Mouse (Mus musculus) ES-E14 (cell line): ENCODE data around the gene Gnmt. TPM values are rescaled to one million over a fixed set of nuclear protein-coding genes. Genes with fewer than 3 reads are reported as not detected.

Source experiments
- DNase-seq: peaks from one replicate; pipeline ENCODE4 v3.0.0-alpha.2; 2013; ENCODE audit warnings: low read depth, low spot score
- H3K27ac ChIP-seq: 2 replicates; pipeline ENCODE4 v1.5.1; 2012; ENCODE audit warnings: low read depth, mild to moderate bottlenecking, low read length, moderate library complexity, mixed read lengths; ENCODE audit not compliant: poor library complexity, insufficient read depth, severe bottlenecking
- H3K36me3 ChIP-seq: 2 replicates; pipeline ENCODE4 v1.6.1; 2012; ENCODE audit warnings: mild to moderate bottlenecking, low read length, moderate library complexity, mixed read lengths; ENCODE audit not compliant: control insufficient read depth, poor library complexity, insufficient read depth, severe bottlenecking
- H3K4me1 ChIP-seq, 2 experiments: fragments of 150-350 bp in 1 of 2; sonication (generic) in 1 of 2; 2 replicates each; pipeline ENCODE4 v1.6.1; 2012; ENCODE audit warnings: low read length in 2 of 2, mild to moderate bottlenecking in 1 of 2, mixed read lengths in 1 of 2; ENCODE audit not compliant: control insufficient read depth in 2 of 2, insufficient read depth in 2 of 2, poor library complexity in 1 of 2
- H3K4me3 ChIP-seq, 2 experiments: fragments of 150-350 bp in 1 of 2; sonication (generic) in 1 of 2; 2 replicates each; pipeline ENCODE4 v1.5.1; 2012; ENCODE audit warnings: low read length in 2 of 2, low read depth in 1 of 2, mild to moderate bottlenecking in 1 of 2, mixed read lengths in 1 of 2; ENCODE audit not compliant: insufficient read depth in 1 of 2, poor library complexity in 1 of 2, severe bottlenecking in 1 of 2
- H3K9ac ChIP-seq: 2 replicates; pipeline ENCODE4 v1.6.1; 2012; ENCODE audit warnings: low read depth, mild to moderate bottlenecking, low read length, mixed read lengths; ENCODE audit not compliant: poor library complexity, insufficient read depth, severe bottlenecking
- H3K9me3 ChIP-seq: fragments of 150-350 bp; sonication (generic); 2 replicates; pipeline ENCODE4 v1.6.1; 2012; ENCODE audit warnings: low read depth, mild to moderate bottlenecking, low read length; ENCODE audit not compliant: control insufficient read depth, insufficient read depth
- CHD2 ChIP-seq: IDR thresholded peaks from 2 replicates; pipeline ENCODE4 v1.6.1; 2014; ENCODE audit warnings: mild to moderate bottlenecking, low read depth, low read length, inconsistent platforms
- HCFC1 ChIP-seq: IDR thresholded peaks from 2 replicates; pipeline ENCODE4 v1.6.1; 2012; ENCODE audit warnings: low read length, inconsistent platforms, borderline replicate concordance; ENCODE audit not compliant: insufficient read depth
- MAFK ChIP-seq: IDR thresholded peaks from 2 replicates; pipeline ENCODE4 v1.6.1; 2014; ENCODE audit warnings: mild to moderate bottlenecking, low read depth, low read length, inconsistent platforms; ENCODE audit not compliant: insufficient read depth
- ZC3H11A ChIP-seq: IDR thresholded peaks from 2 replicates; pipeline ENCODE4 v1.6.1; 2012; ENCODE audit warnings: low read depth, mild to moderate bottlenecking, inconsistent platforms, low read length, borderline replicate concordance
- ZNF384 ChIP-seq: IDR thresholded peaks from 2 replicates; pipeline ENCODE4 v1.6.1; 2012; ENCODE audit warnings: low read depth, low read length, inconsistent platforms
- in situ Hi-C, 2 experiments: fragments of 600-800 bp; cut with MboI; formaldehyde crosslinking; loops; one replicate each; pipeline ENCODE4 v1.15.1; 2025; ENCODE audit warnings: low sequenced_read_pairs in 2 of 2, inconsistent platforms in 1 of 2; ENCODE audit not compliant: unreplicated experiment in 2 of 2
- total RNA-seq: library from RNA; depleted of rRNA; stranded (reverse); fragments of 300-350 nt; gene quantifications from 2 replicates; pipeline ENCODE4 v1.2.3, GENCODE M21; 2012

Gene Gnmt
- total RNA-seq, 1 experiment = 1.2 TPM

- H3K4me1 ChIP-seq = peaks cover 0 to 6% of the 10 kb centered on the region in 2 experiments; a peak in 3 of 4 replicates
- TF ChIP-seq HCFC1 = no peak
- TF ChIP-seq MAFK = no peak
- TF ChIP-seq CHD2 = no peak
- TF ChIP-seq ZNF384 = no peak
- TF ChIP-seq ZC3H11A = no peak
- peaks cover 36% of the 10 kb centered on the region for H3K36me3 ChIP-seq
- H3K4me3 ChIP-seq = peak overlapping the region; percentile 76 to 100
- H3K27ac ChIP-seq = peak overlapping the region; percentile 87; the same call in 1 of the 2 replicates
- H3K9me3 ChIP-seq = no peaks in the 10 kb centered on the region
- no peak for DNase-seq
- peak overlapping the region; percentile 99 for H3K9ac ChIP-seq
- in situ Hi-C loops = no loop called here
Measured at GRCm38 (mm10) chr17:46773278-46774130, 44.5 kb upstream of the Gnmt start.

GRCm38 (mm10) chr17:46772404-46773277 lies 43.7 kb upstream of the Gnmt start, which contains the start of gene 2310039H08Rik:
TSS of gene 2310039H08Rik (plus strand) at chr17:46772635.
- Histone ChIP-seq H3K9ac (peak within 1 kb of the TSS; percentile 99), H3K27ac (peak within 1 kb of the TSS; percentile 87), H3K36me3 (peaks cover 27% of the 10 kb centered on the region), H3K4me1 (peaks cover 0 to 13% of the 10 kb centered on the region in 2 experiments; a peak in 3 of 4 replicates), H3K9me3 (no peaks in the 10 kb centered on the region), H3K4me3 (peak within 1 kb of the TSS; percentile 76 to 100)
- in situ Hi-C loops = no loop called here
- no peak for TF ChIP-seq ZNF384
- peak; percentile 70; the same call in 1 of the 2 replicates for TF ChIP-seq HCFC1
- TF ChIP-seq CHD2 = no peak; the same call in 1 of the 2 replicates
- DNase-seq = peak; percentile 88

- no peaks in the 10 kb centered on the region for H3K9me3 ChIP-seq
- no peak overlapping the region for H3K27ac ChIP-seq
- in situ Hi-C loops = no loop called here
- H3K4me1 ChIP-seq = peaks cover 0 to 13% of the 10 kb centered on the region in 2 experiments; a peak in 3 of 4 replicates
- no peak for DNase-seq
- TF ChIP-seq ZNF384 (no peak), CHD2 (no peak; the same call in 1 of the 2 replicates), MAFK (no peak), HCFC1 (no peak), ZC3H11A (no peak)
- peak overlapping the region; percentile 76 to 100 for H3K4me3 ChIP-seq
- peaks cover 21% of the 10 kb centered on the region for H3K36me3 ChIP-seq
- H3K9ac ChIP-seq = peak overlapping the region; percentile 18; the same call in 1 of the 2 replicates
Measured at GRCm38 (mm10) chr17:46772038-46772403, 43.1 kb upstream of the Gnmt start.

- Histone ChIP-seq H3K36me3 (peaks cover 19% of the 10 kb centered on the region), H3K27ac (no peak overlapping the region), H3K4me3 (peak overlapping the region; percentile 76 to 100), H3K4me1 (peaks cover 0 to 13% of the 10 kb centered on the region in 2 experiments; a peak in 3 of 4 replicates), H3K9me3 (no peaks in the 10 kb centered on the region), H3K9ac (peak overlapping the region; percentile 18; the same call in 1 of the 2 replicates)
- TF ChIP-seq HCFC1 (no peak), CHD2 (no peak), ZC3H11A (no peak), MAFK (no peak), ZNF384 (no peak)
- no peak for DNase-seq
- in situ Hi-C loops = no loop called here
Measured at GRCm38 (mm10) chr17:46771616-46772015, 42.6 kb upstream of the Gnmt start.
